Mouse (Mus musculus) forebrain, postnatal 0 days (tissue): ENCODE results near the gene Shank1. TPM values are rescaled to one million over a fixed set of nuclear protein-coding genes. Genes with fewer than 3 reads are reported as not detected.
A peak's percentile ranks its signal among the peaks of the same experiment; 100 is the strongest.

Experiments
- ATAC-seq: fragments of 200-750 bp; cut with Nextera tagmentation; 2 replicates; pipeline ENCODE4 v1.8.0; 2017; ENCODE audit warnings: mild to moderate bottlenecking, moderate library complexity
- DNase-seq: peaks from one replicate; pipeline ENCODE4 v3.0.0-alpha.2; 2015
- H3K27ac ChIP-seq: fragments of 300-500 bp; sonication (generic); 2 replicates; pipeline ENCODE4 v1.5.1; 2014; ENCODE audit warnings: low read depth, mild to moderate bottlenecking, antibody characterized with exemption, low read length, moderate library complexity, mixed read lengths
- H3K27me3 ChIP-seq: fragments of 300-500 bp; sonication (generic); 2 replicates; pipeline ENCODE4 v1.6.1; 2014; ENCODE audit warnings: mild to moderate bottlenecking, low read length, mixed read lengths; ENCODE audit not compliant: insufficient read depth
- H3K36me3 ChIP-seq: fragments of 300-500 bp; sonication (generic); 2 replicates; pipeline ENCODE4 v1.6.1; 2014; ENCODE audit warnings: mild to moderate bottlenecking, moderate library complexity; ENCODE audit not compliant: insufficient read depth
- H3K4me1 ChIP-seq: fragments of 300-500 bp; sonication (generic); 2 replicates; pipeline ENCODE4 v1.6.1; 2014; ENCODE audit warnings: antibody characterized with exemption; ENCODE audit not compliant: insufficient read depth
- H3K4me2 ChIP-seq: fragments of 300-500 bp; sonication (generic); 2 replicates; pipeline ENCODE4 v1.6.1; 2014; ENCODE audit warnings: low read depth, mild to moderate bottlenecking, moderate library complexity
- H3K4me3 ChIP-seq: fragments of 300-500 bp; sonication (generic); 2 replicates; pipeline ENCODE4 v1.5.1; 2014; ENCODE audit warnings: low read depth, low read length, mixed read lengths
- H3K9ac ChIP-seq: fragments of 300-500 bp; sonication (generic); 2 replicates; pipeline ENCODE4 v1.6.1; 2014; ENCODE audit warnings: mild to moderate bottlenecking
- H3K9me3 ChIP-seq: fragments of 300-500 bp; sonication (generic); 2 replicates; pipeline ENCODE4 v1.6.1; 2016; ENCODE audit warnings: low read length
- CTCF ChIP-seq: sonication (generic); IDR thresholded peaks from 2 replicates; pipeline ENCODE4 v1.5.1; 2016; ENCODE audit warnings: antibody characterized with exemption, control low read depth, low read depth
- WGBS: fragments of 180-500 bp; shearing (Covaris S2); extraction: QIAGEN DNeasy Blood & Tissue Kit; methylation state at CpG from one replicate; pipeline ENCODE4 v1.1.7; 2014; 5-methylcytosine and 5-hydroxymethylcytosine counted together
- polyA plus RNA-seq: library from polyadenylated mRNA; unstranded; fragments of >200 nt; fragmentation: Nextera tagmentation; extraction: Ambion mirVana; gene quantifications from 2 replicates; pipeline ENCODE4 v1.2.1, GENCODE M21; 2015
- total RNA-seq: library from RNA; depleted of rRNA; stranded (reverse); fragments of >200 nt; gene quantifications from 2 replicates; pipeline ENCODE4 v1.2.3, GENCODE M21; 2014

Shank1 gene
- total and polyA plus RNA-seq, 2 experiments from 2014 or later = 29.7 to 34.2 TPM

- no peak overlapping the region for H3K27ac ChIP-seq
- H3K4me1 ChIP-seq = peaks cover 10% of the 10 kb centered on the region; the same call in 1 of the 2 replicates
- DNase-seq = no peak
- no peaks in the 10 kb centered on the region for H3K9me3 ChIP-seq
- H3K9ac ChIP-seq = no peak overlapping the region
- 75% methylated on average over 3 of the region's 3 CpGs for WGBS
- H3K4me3 ChIP-seq = no peak overlapping the region
- peaks cover 37% of the 10 kb centered on the region for H3K36me3 ChIP-seq
- TF ChIP-seq CTCF = no peak
- no peak overlapping the region for H3K4me2 ChIP-seq
- no peaks in the 10 kb centered on the region for H3K27me3 ChIP-seq
- no peak for ATAC-seq
These were observed 22.3 kb downstream of the Shank1 start for GRCm38 (mm10) chr7:44332336-44332735.

GRCm38 (mm10) chr7:44334139-44334538 lies 24.1 kb downstream of the Shank1 start:
- H3K36me3 ChIP-seq = peaks cover 26% of the 10 kb centered on the region
- no peak for TF ChIP-seq CTCF
- WGBS = 71% methylated on average over 14 of the region's 14 CpGs
- H3K27me3 ChIP-seq = no peaks in the 10 kb centered on the region
- no peak overlapping the region for H3K9ac ChIP-seq
- H3K27ac ChIP-seq = no peak overlapping the region
- ATAC-seq (no peak), DNase-seq (no peak)
- peaks cover 11% of the 10 kb centered on the region; the same call in 1 of the 2 replicates for H3K4me1 ChIP-seq
- no peaks in the 10 kb centered on the region for H3K9me3 ChIP-seq
- H3K4me3 ChIP-seq = no peak overlapping the region
- no peak overlapping the region for H3K4me2 ChIP-seq

- 7% methylated on average over 20 of the region's 40 CpGs for WGBS
- peak; percentile 69 for ATAC-seq
- peak overlapping the region; percentile 84 for H3K9ac ChIP-seq
These were observed 25.2 kb downstream of the Shank1 start for GRCm38 (mm10) chr7:44335031-44335878.

GRCm38 (mm10) chr7:44336046-44337021 lies 26.3 kb downstream of the Shank1 start:
- peak; percentile 87 for DNase-seq
- H3K27ac ChIP-seq = peak overlapping the region; percentile 85
- 2% methylated on average over 41 of the region's 54 CpGs for WGBS
- H3K4me1 ChIP-seq = peaks cover 11% of the 10 kb centered on the region; the same call in 1 of the 2 replicates
- no peak for TF ChIP-seq CTCF
- peak overlapping the region; percentile 70 for H3K4me3 ChIP-seq
- H3K9me3 ChIP-seq = no peaks in the 10 kb centered on the region
- peak; percentile 90 for ATAC-seq
- H3K9ac ChIP-seq = peak overlapping the region; percentile 84
- H3K27me3 ChIP-seq = no peaks in the 10 kb centered on the region
- peaks cover 19% of the 10 kb centered on the region for H3K36me3 ChIP-seq
- H3K4me2 ChIP-seq = peak overlapping the region; percentile 88

More at GRCm38 (mm10) chr7:44335031-44335878, 25.2 kb downstream of the Shank1 start:
- H3K27ac ChIP-seq = peak overlapping the region; percentile 85
- peak; percentile 84 for DNase-seq
- H3K27me3 ChIP-seq = no peaks in the 10 kb centered on the region
- no peak for TF ChIP-seq CTCF
- H3K4me1 ChIP-seq = peaks cover 11% of the 10 kb centered on the region; the same call in 1 of the 2 replicates
- peaks cover 22% of the 10 kb centered on the region for H3K36me3 ChIP-seq
- H3K9me3 ChIP-seq = no peaks in the 10 kb centered on the region
- H3K4me3 ChIP-seq = peak overlapping the region; percentile 70
- H3K4me2 ChIP-seq = peak overlapping the region; percentile 88

- Histone ChIP-seq H3K9me3 (no peaks in the 10 kb centered on the region), H3K4me2 (peak overlapping the region; percentile 88), H3K4me3 (peak overlapping the region; percentile 70), H3K36me3 (peaks cover 11% of the 10 kb centered on the region), H3K27ac (peak overlapping the region; percentile 85), H3K4me1 (peaks cover 11% of the 10 kb centered on the region; the same call in 1 of the 2 replicates), H3K27me3 (no peaks in the 10 kb centered on the region), H3K9ac (peak overlapping the region; percentile 84)
- TF ChIP-seq CTCF = no peak
- DNase-seq (no peak), ATAC-seq (peak; percentile 14)
- WGBS = 6% methylated on average over 32 of the region's 32 CpGs
These were observed 27.2 kb downstream of the Shank1 start for GRCm38 (mm10) chr7:44337121-44337849.

- DNase-seq (no peak), ATAC-seq (no peak)
- Histone ChIP-seq H3K27me3 (no peaks in the 10 kb centered on the region), H3K9me3 (no peaks in the 10 kb centered on the region), H3K9ac (no peak overlapping the region), H3K36me3 (peaks cover 26% of the 10 kb centered on the region), H3K4me2 (no peak overlapping the region), H3K27ac (no peak overlapping the region), H3K4me3 (no peak overlapping the region), H3K4me1 (peaks cover 7% of the 10 kb centered on the region; the same call in 1 of the 2 replicates)
- 74% methylated on average over 6 of the region's 6 CpGs for WGBS
- TF ChIP-seq CTCF = no peak
These were observed 30.2 kb downstream of the Shank1 start for GRCm38 (mm10) chr7:44340226-44340625.
